Mouse (Mus musculus) spleen, adult 2 months (tissue): ENCODE measurements around the gene Gprc5c. TPM values are rescaled to one million over a fixed set of nuclear protein-coding genes. Genes with fewer than 3 reads are reported as not detected.

Experiments
- DNase-seq, 2 experiments: peaks; one replicate each; pipeline versions ENCODE4 v3.0.0 to v3.0.0-alpha.2; 2012 to 2021; ENCODE audit warnings: low spot score in 2 of 2, low read depth in 1 of 2
- H3K27ac ChIP-seq: fragments of 200-500 bp; 2 replicates; pipeline ENCODE4 v1.5.1; 2012; ENCODE audit warnings: low read length, inconsistent platforms; ENCODE audit not compliant: insufficient read depth
- H3K27me3 ChIP-seq: fragments of 200-500 bp; 2 replicates; pipeline ENCODE4 v1.6.1; 2012; ENCODE audit warnings: mild to moderate bottlenecking, moderate library complexity, low read length, inconsistent platforms; ENCODE audit not compliant: control insufficient read depth, insufficient read depth
- H3K36me3 ChIP-seq: fragments of 200-500 bp; 2 replicates; pipeline ENCODE4 v1.6.1; 2012; ENCODE audit warnings: mild to moderate bottlenecking, low read length, inconsistent platforms; ENCODE audit not compliant: control insufficient read depth, insufficient read depth
- H3K4me1 ChIP-seq: fragments of 200-500 bp; 2 replicates; pipeline ENCODE4 v1.6.1; 2011; ENCODE audit warnings: inconsistent platforms; ENCODE audit not compliant: control insufficient read depth, insufficient read depth, insufficient read length
- H3K4me3 ChIP-seq: fragments of 200-500 bp; 2 replicates; pipeline ENCODE4 v1.5.1; 2011; ENCODE audit warnings: mild to moderate bottlenecking, inconsistent platforms; ENCODE audit not compliant: insufficient read depth, insufficient read length; ENCODE audit errors: extremely low read depth
- CTCF ChIP-seq: fragments of 200-500 bp; IDR thresholded peaks from 2 replicates; pipeline ENCODE4 v1.5.1; 2011; ENCODE audit warnings: mild to moderate bottlenecking, inconsistent platforms; ENCODE audit not compliant: insufficient read depth, insufficient read length, insufficient replicate concordance; ENCODE audit errors: extremely low read depth
- POLR2A ChIP-seq: fragments of 200-500 bp; IDR thresholded peaks from 2 replicates; pipeline ENCODE4 v1.6.1; 2011; ENCODE audit warnings: low read depth, low read length, inconsistent platforms
- WGBS: fragments of 180-500 bp; shearing (Covaris S2); methylation state at CpG from one replicate; pipeline ENCODE4 v1.1.7; 2018; 5-methylcytosine and 5-hydroxymethylcytosine counted together
- polyA plus RNA-seq: library from polyadenylated mRNA; depleted of rRNA; stranded (reverse); fragments of >200 nt; gene quantifications from 2 replicates; pipeline ENCODE4 v1.2.3, GENCODE M21; 2012

Gprc5c gene
- polyA plus RNA-seq, 1 experiment: 9.5 TPM

- WGBS: 86% methylated on average over 4 of the region's 4 CpGs
- Histone ChIP-seq H3K27me3 (no peaks in the 10 kb centered on the region), H3K4me3 (no peak overlapping the region), H3K4me1 (peaks cover 14% of the 10 kb centered on the region; the same call in 1 of the 2 replicates), H3K27ac (peak overlapping the region; percentile 57), H3K36me3 (no peaks in the 10 kb centered on the region)
- TF ChIP-seq CTCF: no peak
- no peak for TF ChIP-seq POLR2A
- DNase-seq: no peak
Observed at GRCm38 (mm10) chr11:114883251-114883789, 32.4 kb downstream of the Gprc5c start.

DNA sequence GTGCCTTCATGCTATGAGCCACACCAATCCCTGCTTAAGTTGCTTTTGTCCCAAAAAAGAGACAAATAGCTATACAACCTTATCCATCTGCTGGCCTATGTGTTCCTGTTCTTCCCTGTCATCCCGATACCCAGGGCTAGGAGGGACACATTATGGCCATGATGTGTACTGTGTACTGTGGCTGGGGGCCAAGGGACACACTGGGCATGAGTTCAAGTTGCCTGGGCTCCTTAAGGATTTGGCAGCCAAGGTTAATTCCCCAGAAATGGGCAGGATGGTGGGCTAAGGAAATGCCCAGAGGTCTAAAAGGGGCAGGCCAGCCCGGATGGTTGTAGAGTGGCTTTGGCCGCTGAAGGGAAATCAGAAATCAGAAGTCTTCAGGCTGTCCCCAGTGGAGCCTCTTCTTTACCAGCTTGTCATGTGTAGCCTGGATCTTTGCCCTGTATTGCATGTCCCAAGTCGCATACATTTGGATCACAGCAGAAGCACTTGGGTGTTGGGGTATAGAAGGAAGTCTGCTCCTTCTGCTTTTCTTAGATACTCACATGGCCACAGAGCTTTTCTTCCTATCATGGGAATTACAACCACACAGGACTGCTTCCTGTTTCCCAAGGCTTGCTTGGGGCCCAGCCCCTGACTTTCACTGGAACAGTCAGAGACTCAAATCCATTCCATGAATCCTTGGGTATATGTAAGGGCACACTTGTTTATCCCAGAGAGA is 33.6 kb downstream of the Gprc5c start:
- 68% methylated on average over 4 of the region's 4 CpGs for WGBS
- DNase-seq: no peak
- Histone ChIP-seq H3K27ac (peak overlapping the region; percentile 3), H3K4me1 (peaks cover 14% of the 10 kb centered on the region; the same call in 1 of the 2 replicates), H3K4me3 (no peak overlapping the region), H3K36me3 (no peaks in the 10 kb centered on the region), H3K27me3 (no peaks in the 10 kb centered on the region)
- TF ChIP-seq POLR2A (no peak), CTCF (no peak)

GRCm38 (mm10) chr11:114889991-114890518 is 39.1 kb downstream of the Gprc5c start, which contains the start of gene Cd300a:
TSS of gene Cd300a (plus strand) at chr11:114890041.
- 6% methylated on average over 18 of the region's 18 CpGs for WGBS

DNA sequence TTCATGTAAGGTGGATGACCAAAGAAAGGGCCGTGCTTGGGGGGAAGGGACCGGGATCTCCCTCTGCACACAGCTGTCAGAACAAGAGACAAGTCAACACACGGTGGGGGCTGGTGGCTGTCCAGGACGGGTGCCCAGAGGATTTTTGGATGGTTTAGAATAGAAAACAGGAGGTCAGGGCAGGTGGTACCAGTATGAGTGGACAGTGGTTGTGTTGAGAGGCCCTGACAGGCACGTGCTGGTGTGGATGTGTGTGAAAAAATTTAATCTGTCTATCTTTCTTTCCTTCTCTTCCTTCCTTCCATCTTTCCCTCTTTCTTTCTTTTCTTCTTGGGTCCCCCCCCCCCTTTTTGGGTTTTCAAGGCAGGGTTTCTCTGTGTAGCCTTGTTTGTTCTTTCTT is 39.6 kb downstream of the Gprc5c start:
- Histone ChIP-seq H3K27ac (peak overlapping the region; percentile 52), H3K27me3 (no peaks in the 10 kb centered on the region), H3K36me3 (no peaks in the 10 kb centered on the region), H3K4me3 (peak overlapping the region; percentile 53; the same call in 1 of the 2 replicates), H3K4me1 (peaks cover 5% of the 10 kb centered on the region; the same call in 1 of the 2 replicates)
- TF ChIP-seq CTCF (no peak), POLR2A (no peak)
- 11% methylated on average over 5 of the region's 5 CpGs for WGBS
- DNase-seq: no peak

More at GRCm38 (mm10) chr11:114889991-114890518, 39.1 kb downstream of the Gprc5c start, which contains the start of gene Cd300a:
- H3K4me3 ChIP-seq: peak within 1 kb of the TSS; percentile 53
- peak within 1 kb of the TSS; percentile 52 for H3K27ac ChIP-seq
- H3K27me3 ChIP-seq: no peaks in the 10 kb centered on the region
- H3K4me1 ChIP-seq: peaks cover 5% of the 10 kb centered on the region; the same call in 1 of the 2 replicates
- TF ChIP-seq CTCF (no peak), POLR2A (no peak)
- H3K36me3 ChIP-seq: no peaks in the 10 kb centered on the region
- DNase-seq: no peak

DNA sequence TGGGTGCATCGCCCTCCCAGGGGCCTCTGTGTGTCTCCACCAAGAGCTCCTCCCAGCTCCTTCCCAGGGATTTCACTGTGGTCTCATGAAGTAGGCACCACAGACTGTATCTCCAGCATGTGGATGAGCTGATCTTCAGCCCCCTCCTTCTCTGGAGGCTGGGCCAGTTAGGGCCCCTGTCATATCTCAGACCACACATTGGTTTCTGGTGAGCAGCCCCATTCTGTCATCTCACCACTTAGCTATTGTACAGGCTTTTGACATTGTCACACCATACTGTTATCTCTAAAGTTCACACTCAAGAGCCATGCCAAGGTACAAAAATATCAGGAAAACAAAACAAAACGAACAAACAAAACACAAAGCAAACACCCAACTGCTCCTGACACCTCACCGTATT is 45.1 kb downstream of the Gprc5c start:
- peaks cover 2% of the 10 kb centered on the region; the same call in 1 of the 2 replicates for H3K4me1 ChIP-seq
- H3K27ac ChIP-seq: no peak overlapping the region
- WGBS: 91% methylated on average over 3 of the region's 3 CpGs
- no peaks in the 10 kb centered on the region for H3K27me3 ChIP-seq
- DNase-seq: no peak
- TF ChIP-seq POLR2A (no peak), CTCF (no peak)
- H3K4me3 ChIP-seq: no peak overlapping the region
- no peaks in the 10 kb centered on the region for H3K36me3 ChIP-seq

GRCm38 (mm10) chr11:114898026-114898425 is 47.1 kb downstream of the Gprc5c start:
- Histone ChIP-seq H3K27me3 (no peaks in the 10 kb centered on the region), H3K27ac (peak overlapping the region; percentile 61), H3K4me3 (no peak overlapping the region), H3K36me3 (no peaks in the 10 kb centered on the region), H3K4me1 (peaks cover 2% of the 10 kb centered on the region; the same call in 1 of the 2 replicates)
- no peak for TF ChIP-seq POLR2A
- TF ChIP-seq CTCF: no peak
- peak in 1 of 2 experiments; percentile 22 for DNase-seq
- 19% methylated on average over 1 of the region's 1 CpGs for WGBS
